Mouse (Mus musculus) heart, embryonic 12.5 days (tissue): ENCODE measurements around the gene AB124611. TPM values are rescaled to one million over a fixed set of nuclear protein-coding genes. Genes with fewer than 3 reads are reported as not detected.

ENCODE experiments used
- ATAC-seq: fragments of 200-750 bp; cut with Nextera tagmentation; 2 replicates; pipeline ENCODE4 v1.8.0; 2017; ENCODE audit warnings: moderate TSS enrichment, moderate library complexity; ENCODE audit not compliant: insufficient number of reproducible peaks, low FRiP score
- H3K27ac ChIP-seq: fragments of 300-500 bp; sonication (generic); 2 replicates; pipeline ENCODE4 v1.5.1; 2016; ENCODE audit warnings: mild to moderate bottlenecking, moderate library complexity; ENCODE audit not compliant: poor library complexity, severe bottlenecking
- H3K27me3 ChIP-seq: fragments of 300-500 bp; sonication (generic); replicated peaks from 2 replicates; pipeline ENCODE4 v1.6.1; 2016; ENCODE audit warnings: mild to moderate bottlenecking, moderate library complexity
- H3K36me3 ChIP-seq: fragments of 300-500 bp; sonication (generic); 2 replicates; pipeline ENCODE4 v1.6.1; 2016; ENCODE audit warnings: mild to moderate bottlenecking, moderate library complexity
- H3K4me1 ChIP-seq: fragments of 300-500 bp; sonication (generic); replicated peaks from 2 replicates; pipeline ENCODE4 v1.6.1; 2016; ENCODE audit warnings: mild to moderate bottlenecking
- H3K4me2 ChIP-seq: fragments of 300-500 bp; sonication (generic); 2 replicates; pipeline ENCODE4 v1.6.1; 2016; ENCODE audit warnings: mild to moderate bottlenecking, moderate library complexity
- H3K4me3 ChIP-seq: fragments of 300-500 bp; sonication (generic); 2 replicates; pipeline ENCODE4 v1.5.1; 2016; ENCODE audit warnings: mild to moderate bottlenecking
- H3K9ac ChIP-seq: fragments of 300-500 bp; sonication (generic); 2 replicates; pipeline ENCODE4 v1.6.1; 2016; ENCODE audit warnings: mild to moderate bottlenecking, moderate library complexity
- H3K9me3 ChIP-seq: fragments of 300-500 bp; sonication (generic); replicated peaks from 2 replicates; pipeline ENCODE4 v1.6.1; 2016; ENCODE audit warnings: mild to moderate bottlenecking, moderate library complexity
- WGBS: fragments of 180-500 bp; shearing (Covaris S2); methylation state at CpG from one replicate; pipeline ENCODE4 v1.1.7; 2016; 5-methylcytosine and 5-hydroxymethylcytosine counted together
- polyA plus RNA-seq: library from polyadenylated mRNA; unstranded; fragments of >200 nt; fragmentation: Nextera tagmentation; extraction: Ambion mirVana; gene quantifications from 2 replicates; pipeline ENCODE4 v1.2.1, GENCODE M21; 2016

The AB124611 gene
- polyA plus RNA-seq, 1 experiment from 2014 or later: 1.4 TPM

GRCm38 (mm10) chr9:21498284-21498902 lies 27.6 kb upstream of the AB124611 start:
- Histone ChIP-seq H3K27me3 (no peaks in the 10 kb centered on the region), H3K9ac (no peak overlapping the region), H3K9me3 (no peaks in the 10 kb centered on the region), H3K4me2 (no peak overlapping the region), H3K27ac (no peak overlapping the region), H3K36me3 (peaks cover 76% of the 10 kb centered on the region), H3K4me1 (peaks cover 12% of the 10 kb centered on the region; the same call in 1 of the 2 replicates), H3K4me3 (no peak overlapping the region)
- no peak for ATAC-seq
- WGBS: 88% methylated on average over 12 of the region's 12 CpGs

- no peak for ATAC-seq
- H3K4me2 ChIP-seq: no peak overlapping the region
- 92% methylated on average over 8 of the region's 8 CpGs for WGBS
- no peaks in the 10 kb centered on the region for H3K9me3 ChIP-seq
- peaks cover 80% of the 10 kb centered on the region for H3K36me3 ChIP-seq
- no peak overlapping the region for H3K27ac ChIP-seq
- H3K9ac ChIP-seq: no peak overlapping the region
- H3K4me3 ChIP-seq: no peak overlapping the region
- no peaks in the 10 kb centered on the region for H3K27me3 ChIP-seq
- no peaks in the 10 kb centered on the region for H3K4me1 ChIP-seq
Observed at GRCm38 (mm10) chr9:21503352-21503751, 22.6 kb upstream of the AB124611 start.

DNA sequence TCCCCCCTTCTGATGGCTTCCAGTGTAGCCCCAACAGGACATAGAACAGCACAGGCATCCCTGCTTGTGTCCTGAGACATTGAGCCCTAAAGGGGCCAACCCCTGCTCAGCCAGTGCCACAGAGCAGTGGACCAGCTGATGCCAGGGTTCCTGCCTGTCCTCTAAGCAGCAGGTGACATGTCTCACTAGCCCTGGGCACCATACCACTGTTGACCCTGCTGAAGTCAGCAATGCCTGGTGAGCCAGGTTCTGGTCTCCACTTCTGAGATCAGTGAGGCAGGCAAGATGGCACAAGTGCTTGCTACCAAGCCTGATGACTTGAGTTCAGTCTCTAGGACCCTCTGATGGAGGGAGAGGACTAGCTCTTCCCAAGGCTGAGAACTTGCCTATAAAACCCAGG lies 20.2 kb upstream of the AB124611 start:
- Histone ChIP-seq H3K9me3 (no peaks in the 10 kb centered on the region), H3K4me2 (no peak overlapping the region), H3K9ac (no peak overlapping the region), H3K27me3 (no peaks in the 10 kb centered on the region), H3K4me1 (peaks cover 9% of the 10 kb centered on the region), H3K4me3 (no peak overlapping the region), H3K27ac (no peak overlapping the region), H3K36me3 (peaks cover 69% of the 10 kb centered on the region)
- ATAC-seq: no peak

DNA sequence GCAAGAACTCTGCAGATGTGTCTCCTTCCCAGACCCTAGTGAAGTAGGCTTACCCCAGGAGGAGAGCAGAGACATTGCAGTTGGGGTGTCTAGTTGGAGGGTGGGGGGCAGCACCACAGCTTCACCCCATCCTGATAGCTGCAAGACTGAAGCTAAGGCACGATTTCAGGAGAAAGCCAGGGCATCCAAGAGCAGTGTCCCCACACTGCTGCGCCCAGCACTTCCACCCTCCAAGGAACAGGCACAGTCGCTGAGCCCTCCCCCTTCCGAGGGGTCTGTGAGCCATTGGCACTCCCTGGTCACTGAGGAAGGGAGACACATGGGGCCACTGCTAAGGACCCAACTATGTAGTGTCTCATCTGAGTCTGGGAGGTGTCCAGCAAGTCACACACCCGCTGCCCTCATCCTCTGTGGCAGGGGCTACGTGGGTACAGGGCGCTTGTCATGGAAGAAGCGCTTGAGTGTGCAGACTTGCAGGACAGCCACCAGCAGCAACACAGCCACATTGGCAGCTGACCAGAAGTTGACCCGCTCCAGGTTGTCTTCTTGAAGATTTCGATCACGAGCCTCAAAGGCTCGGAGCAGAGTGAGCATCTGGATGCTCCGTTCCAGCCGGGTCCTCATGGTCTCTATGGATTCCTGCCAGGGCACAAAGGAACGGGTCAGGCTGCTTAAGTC lies 18.1 kb upstream of the AB124611 start:
- no peaks in the 10 kb centered on the region for H3K9me3 ChIP-seq
- no peak overlapping the region for H3K27ac ChIP-seq
- no peak overlapping the region for H3K9ac ChIP-seq
- WGBS: 91% methylated on average over 15 of the region's 15 CpGs
- H3K4me3 ChIP-seq: no peak overlapping the region
- no peaks in the 10 kb centered on the region for H3K27me3 ChIP-seq
- H3K4me2 ChIP-seq: no peak overlapping the region
- no peak for ATAC-seq
- H3K36me3 ChIP-seq: peaks cover 60% of the 10 kb centered on the region
- peaks cover 14% of the 10 kb centered on the region for H3K4me1 ChIP-seq

DNA sequence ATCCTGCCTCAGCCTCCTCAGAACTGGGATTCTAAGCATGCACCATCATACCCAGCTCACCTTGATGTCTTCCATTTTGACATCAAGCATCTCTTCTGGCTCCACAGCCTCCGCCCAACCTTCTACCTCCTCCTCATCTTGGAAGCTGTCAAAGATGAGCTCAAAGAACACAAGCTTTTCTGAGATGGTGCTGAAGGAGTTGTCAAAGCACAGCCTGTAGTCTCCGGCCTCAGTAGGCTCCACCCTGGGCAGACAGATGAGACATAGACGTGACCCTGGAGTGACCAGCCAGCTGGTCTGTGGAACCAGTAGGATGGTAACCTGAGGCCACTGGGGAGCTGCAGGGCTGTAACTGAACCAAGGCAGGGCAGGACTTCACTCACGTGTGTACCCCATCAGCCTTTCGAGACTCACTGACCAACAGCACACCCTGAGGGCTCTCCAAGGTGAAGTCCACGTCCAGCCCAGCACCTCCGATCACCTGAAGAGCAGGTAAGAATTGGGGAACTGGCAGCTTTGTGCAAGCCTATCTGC lies 17.0 kb upstream of the AB124611 start:
- no peak for ATAC-seq
- Histone ChIP-seq H3K4me1 (peaks cover 14% of the 10 kb centered on the region), H3K9ac (peak overlapping the region; percentile 82; the same call in 1 of the 2 replicates), H3K27me3 (no peaks in the 10 kb centered on the region), H3K27ac (no peak overlapping the region), H3K4me3 (peak overlapping the region; percentile 79), H3K9me3 (peaks cover 6% of the 10 kb centered on the region; the same call in 1 of the 2 replicates), H3K4me2 (peak overlapping the region; percentile 82), H3K36me3 (peaks cover 50% of the 10 kb centered on the region)
- 78% methylated on average over 7 of the region's 7 CpGs for WGBS

DNA sequence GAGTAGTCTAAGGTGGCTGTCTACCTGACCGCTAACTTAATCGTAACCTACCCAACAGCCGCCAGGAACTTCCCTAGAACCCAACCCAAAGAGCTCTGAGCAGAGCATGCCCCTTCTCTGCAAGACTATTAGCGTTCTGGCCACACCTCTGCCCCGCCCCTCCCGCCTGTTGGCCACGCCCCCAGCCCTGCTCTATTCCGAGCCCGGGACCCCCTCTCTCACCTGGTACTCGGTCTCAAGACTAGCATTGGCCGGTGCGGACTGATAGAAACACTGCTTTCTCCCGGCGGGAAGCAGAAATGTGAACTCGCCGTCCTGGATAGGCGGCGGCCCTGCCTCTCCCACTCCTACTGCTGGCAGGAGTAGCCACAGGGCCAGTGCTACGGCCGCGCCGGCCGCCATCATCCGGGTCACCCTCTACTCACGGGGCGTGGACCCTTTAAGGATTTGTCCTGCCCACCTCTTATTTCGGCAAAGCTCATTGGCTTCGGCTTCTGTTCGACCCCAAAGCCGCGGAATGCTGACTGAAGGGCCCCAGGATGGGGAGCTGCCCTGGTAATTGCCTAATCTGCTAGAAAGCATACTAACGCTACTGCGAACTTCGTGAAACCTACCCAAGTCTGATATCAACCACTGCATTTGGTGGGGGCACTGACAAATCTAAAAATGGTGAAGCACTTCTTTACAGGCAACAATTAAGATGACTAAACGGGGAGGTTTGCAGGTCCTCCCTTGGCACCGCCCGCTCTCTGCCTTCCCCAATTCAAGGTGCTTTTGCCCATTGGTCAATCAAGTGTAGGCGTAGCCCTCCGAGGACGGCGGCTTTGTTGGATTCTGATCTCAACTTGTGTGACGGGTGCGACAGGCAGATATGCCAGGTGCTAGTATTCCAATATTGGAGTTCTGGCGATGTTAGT lies 15.9 kb upstream of the AB124611 start, which contains the start of gene Tmed1:
Gene Tmed1, minus strand, starts transcription at position 481 of the 917 bp plus-strand sequence.
- peak; percentile 94 for ATAC-seq
- Histone ChIP-seq H3K4me3 (peak within 1 kb of the TSS; percentile 79), H3K4me2 (peak within 1 kb of the TSS; percentile 82), H3K36me3 (peaks cover 39% of the 10 kb centered on the region), H3K9ac (peak within 1 kb of the TSS; percentile 82), H3K9me3 (peaks cover 6% of the 10 kb centered on the region; the same call in 1 of the 2 replicates), H3K4me1 (peaks cover 14% of the 10 kb centered on the region), H3K27me3 (no peaks in the 10 kb centered on the region), H3K27ac (peak within 1 kb of the TSS; percentile 91)
- whole genome bisulfite sequencing: under 1% methylated on average over 44 of the region's 44 CpGs

GRCm38 (mm10) chr9:21510689-21511015 lies 15.3 kb upstream of the AB124611 start:
- no peak for ATAC-seq
- 2% methylated on average over 7 of the region's 7 CpGs for WGBS
- no peaks in the 10 kb centered on the region for H3K27me3 ChIP-seq
- H3K4me2 ChIP-seq: peak overlapping the region; percentile 82
- H3K4me1 ChIP-seq: peaks cover 14% of the 10 kb centered on the region
- H3K27ac ChIP-seq: peak overlapping the region; percentile 91
- peaks cover 6% of the 10 kb centered on the region; the same call in 1 of the 2 replicates for H3K9me3 ChIP-seq
- H3K4me3 ChIP-seq: peak overlapping the region; percentile 79
- peaks cover 33% of the 10 kb centered on the region for H3K36me3 ChIP-seq
- peak overlapping the region; percentile 82 for H3K9ac ChIP-seq

DNA sequence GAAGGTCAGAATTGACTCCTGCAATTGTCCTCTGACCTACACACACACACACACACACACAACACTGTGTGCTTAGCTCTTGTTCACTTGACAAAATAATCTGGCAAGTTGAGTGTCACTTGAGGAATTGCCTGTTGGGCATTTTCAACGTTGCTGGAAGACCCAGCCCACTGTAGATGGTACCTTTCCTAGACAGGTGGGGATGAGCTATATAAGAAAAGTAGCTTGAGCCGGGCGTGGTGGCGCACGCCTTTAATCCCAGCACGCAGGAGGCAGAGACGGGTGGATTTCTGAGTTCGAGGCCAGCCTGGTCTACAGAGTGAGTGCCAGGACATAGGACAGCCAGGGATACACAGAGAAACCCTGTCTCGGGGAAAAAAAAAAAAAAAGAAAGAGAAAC lies 14.9 kb upstream of the AB124611 start:
- Histone ChIP-seq H3K9me3 (peaks cover 6% of the 10 kb centered on the region; the same call in 1 of the 2 replicates), H3K4me1 (peaks cover 14% of the 10 kb centered on the region), H3K4me2 (peak overlapping the region; percentile 82), H3K27me3 (no peaks in the 10 kb centered on the region), H3K36me3 (peaks cover 29% of the 10 kb centered on the region), H3K9ac (peak overlapping the region; percentile 82; the same call in 1 of the 2 replicates), H3K27ac (peak overlapping the region; percentile 91), H3K4me3 (peak overlapping the region; percentile 79)
- no peak for ATAC-seq
- 80% methylated on average over 9 of the region's 9 CpGs for WGBS

DNA sequence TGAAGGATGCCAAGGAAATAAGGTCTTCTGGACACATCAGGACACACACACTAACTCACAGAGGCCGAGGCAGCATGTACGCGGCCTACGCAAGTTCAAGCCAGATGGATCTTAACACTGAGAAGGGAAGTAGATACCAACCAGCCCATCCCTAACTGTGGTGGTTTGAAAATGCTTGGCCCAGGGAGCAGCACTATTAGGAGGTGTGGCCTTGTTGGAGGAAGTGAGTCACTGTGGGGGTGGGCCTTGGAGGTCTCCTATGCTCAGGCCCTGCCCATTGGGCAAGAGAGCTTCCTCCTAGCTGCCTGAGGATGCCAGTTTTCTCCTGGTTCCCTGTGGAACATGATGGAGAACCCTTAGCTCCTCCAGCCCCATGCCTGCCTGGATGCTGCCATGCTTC lies 12.5 kb upstream of the AB124611 start:
- H3K4me1 ChIP-seq: peaks cover 14% of the 10 kb centered on the region
- H3K9me3 ChIP-seq: peaks cover 6% of the 10 kb centered on the region; the same call in 1 of the 2 replicates
- no peak overlapping the region for H3K4me2 ChIP-seq
- no peak overlapping the region for H3K4me3 ChIP-seq
- ATAC-seq: no peak
- H3K27me3 ChIP-seq: no peaks in the 10 kb centered on the region
- H3K9ac ChIP-seq: no peak overlapping the region
- WGBS: 98% methylated on average over 4 of the region's 4 CpGs
- H3K36me3 ChIP-seq: peaks cover 4% of the 10 kb centered on the region; the same call in 1 of the 2 replicates
- H3K27ac ChIP-seq: no peak overlapping the region

GRCm38 (mm10) chr9:21517947-21518495 lies 8.0 kb upstream of the AB124611 start:
- H3K9me3 ChIP-seq: peaks cover 6% of the 10 kb centered on the region; the same call in 1 of the 2 replicates
- no peak overlapping the region for H3K4me2 ChIP-seq
- no peak overlapping the region for H3K27ac ChIP-seq
- no peaks in the 10 kb centered on the region for H3K4me1 ChIP-seq
- H3K27me3 ChIP-seq: no peaks in the 10 kb centered on the region
- WGBS: 75% methylated on average over 6 of the region's 6 CpGs
- no peak overlapping the region for H3K4me3 ChIP-seq
- no peaks in the 10 kb centered on the region for H3K36me3 ChIP-seq
- no peak overlapping the region for H3K9ac ChIP-seq
- ATAC-seq: no peak
